Mouse (Mus musculus) limb, embryonic 13.5 days (tissue): Measurements from ENCODE around the gene Erg. TPM values are rescaled to one million over a fixed set of nuclear protein-coding genes. Genes with fewer than 3 reads are reported as not detected.

Experiments
- ATAC-seq: fragments of 200-750 bp; cut with Nextera tagmentation; 2 replicates; pipeline ENCODE4 v1.8.0; 2017; ENCODE audit warnings: low read depth, moderate number of reproducible peaks, moderate TSS enrichment; ENCODE audit not compliant: low FRiP score
- H3K27ac ChIP-seq: fragments of 300-500 bp; sonication (generic); 2 replicates; pipeline ENCODE4 v1.5.1; 2015; ENCODE audit warnings: inconsistent platforms, mild to moderate bottlenecking, moderate library complexity
- H3K27me3 ChIP-seq: fragments of 300-500 bp; sonication (generic); 2 replicates; pipeline ENCODE4 v1.6.1; 2015; ENCODE audit warnings: mild to moderate bottlenecking, inconsistent platforms
- H3K36me3 ChIP-seq: fragments of 300-500 bp; sonication (generic); 2 replicates; pipeline ENCODE4 v1.6.1; 2015; ENCODE audit warnings: inconsistent platforms, mild to moderate bottlenecking, moderate library complexity
- H3K4me1 ChIP-seq: fragments of 300-500 bp; sonication (generic); 2 replicates; pipeline ENCODE4 v1.6.1; 2015; ENCODE audit warnings: inconsistent platforms
- H3K4me2 ChIP-seq: fragments of 300-500 bp; sonication (generic); replicated peaks from 2 replicates; pipeline ENCODE4 v1.6.1; 2015; ENCODE audit warnings: inconsistent platforms, mild to moderate bottlenecking, moderate library complexity
- H3K4me3 ChIP-seq: fragments of 300-500 bp; sonication (generic); 2 replicates; pipeline ENCODE4 v1.5.1; 2015; ENCODE audit warnings: moderate library complexity, mild to moderate bottlenecking, inconsistent platforms
- H3K9ac ChIP-seq: fragments of 300-500 bp; sonication (generic); 2 replicates; pipeline ENCODE4 v1.6.1; 2015; ENCODE audit warnings: mild to moderate bottlenecking, inconsistent platforms
- H3K9me3 ChIP-seq: fragments of 300-500 bp; sonication (generic); 2 replicates; pipeline ENCODE4 v1.6.1; 2016; ENCODE audit warnings: inconsistent platforms
- WGBS: fragments of 180-500 bp; shearing (Covaris S2); methylation state at CpG from one replicate; pipeline ENCODE4 v1.1.7; 2015; 5-methylcytosine and 5-hydroxymethylcytosine counted together
- polyA plus RNA-seq: library from polyadenylated mRNA; unstranded; fragments of >200 nt; fragmentation: Nextera tagmentation; extraction: Ambion mirVana; gene quantifications from 2 replicates; pipeline ENCODE4 v1.2.1, GENCODE M21; 2015

The Erg gene
- 27.7 and 33.0 TPM in 2 replicates for polyA plus RNA-seq

DNA sequence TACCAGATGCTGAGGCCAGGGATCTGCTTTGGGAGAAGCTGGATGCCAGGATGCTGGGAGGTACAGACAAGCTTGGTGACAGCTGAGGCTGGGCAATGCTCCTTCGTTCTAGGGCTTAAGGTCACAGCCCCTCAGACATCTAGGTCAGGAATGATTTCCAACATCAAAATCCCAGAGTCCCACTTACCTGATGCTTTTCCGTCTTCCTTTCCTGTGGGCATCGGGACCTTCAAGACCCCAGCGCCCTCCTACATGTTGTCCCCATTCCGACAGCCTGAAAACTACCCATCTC lies at the start of gene Erg:
Gene Erg (minus strand): TSS at position 283 of the 292 bp plus-strand sequence.
- Histone ChIP-seq H3K9me3 (0 out of 2 replicates have a peak, but pooled peaks cover 1% of the 10 kb centered on the region), H3K4me1 (peaks cover 68% of the 10 kb centered on the region), H3K27me3 (peaks cover 14% of the 10 kb centered on the region), H3K9ac (peak within 1 kb of the TSS; percentile 73), H3K36me3 (no peaks in the 10 kb centered on the region), H3K4me3 (peak within 1 kb of the TSS; percentile 55), H3K4me2 (peak within 1 kb of the TSS; percentile 76), H3K27ac (peak within 1 kb of the TSS; percentile 94)
- ATAC-seq, result 0 out of 2 replicates have a peak, but pooled peaks have one; percentile 13
- 0% methylated on average over 5 of the region's 5 CpGs for WGBS

DNA sequence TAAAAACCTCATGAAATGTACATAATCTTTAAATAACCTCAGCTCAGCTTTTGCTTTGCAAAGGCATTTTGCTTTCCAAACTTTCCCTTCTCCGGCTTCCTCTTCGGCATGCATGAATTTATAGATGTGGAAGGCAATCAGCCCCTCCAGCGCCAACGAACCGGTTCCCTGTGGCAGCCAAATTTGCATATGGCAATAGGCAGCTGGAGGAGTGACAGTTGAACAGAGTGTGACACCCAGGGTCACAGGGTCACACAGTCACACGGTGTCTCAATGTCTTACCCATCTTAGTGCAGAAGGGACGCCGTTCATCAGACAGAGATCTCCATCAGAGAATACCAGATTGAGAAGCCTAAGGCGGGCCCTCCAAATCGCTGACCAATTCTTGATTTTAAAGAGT lies 45.4 kb upstream of the Erg start:
- WGBS, result 79% methylated on average over 10 of the region's 10 CpGs
- Histone ChIP-seq H3K27ac (no peak overlapping the region), H3K9me3 (no peaks in the 10 kb centered on the region), H3K27me3 (no peaks in the 10 kb centered on the region), H3K4me2 (no peak overlapping the region), H3K4me3 (no peak overlapping the region), H3K36me3 (no peaks in the 10 kb centered on the region), H3K9ac (no peak overlapping the region), H3K4me1 (peaks cover 8% of the 10 kb centered on the region)
- ATAC-seq, result no peak

GRCm38 (mm10) chr16:95623876-95624770 lies 37.7 kb upstream of the Erg start:
- Histone ChIP-seq H3K27ac (no peak overlapping the region), H3K9ac (no peak overlapping the region), H3K4me1 (peaks cover 20% of the 10 kb centered on the region), H3K27me3 (no peaks in the 10 kb centered on the region; the same call in 1 of the 2 replicates), H3K4me2 (no peak overlapping the region), H3K36me3 (no peaks in the 10 kb centered on the region), H3K4me3 (no peak overlapping the region), H3K9me3 (no peaks in the 10 kb centered on the region)
- ATAC-seq, result no peak
- 75% methylated on average over 7 of the region's 7 CpGs for WGBS

GRCm38 (mm10) chr16:95623056-95623455 lies 36.7 kb upstream of the Erg start:
- H3K9me3 ChIP-seq, result no peaks in the 10 kb centered on the region
- H3K9ac ChIP-seq, result no peak overlapping the region
- H3K4me1 ChIP-seq, result peaks cover 26% of the 10 kb centered on the region
- ATAC-seq, result no peak
- H3K36me3 ChIP-seq, result no peaks in the 10 kb centered on the region
- no peak overlapping the region for H3K4me3 ChIP-seq
- no peak overlapping the region for H3K27ac ChIP-seq
- WGBS, result 59% methylated on average over 4 of the region's 4 CpGs
- no peaks in the 10 kb centered on the region; the same call in 1 of the 2 replicates for H3K27me3 ChIP-seq
- H3K4me2 ChIP-seq, result no peak overlapping the region

- Histone ChIP-seq H3K36me3 (no peaks in the 10 kb centered on the region), H3K9me3 (no peaks in the 10 kb centered on the region), H3K4me1 (peaks cover 39% of the 10 kb centered on the region), H3K9ac (no peak overlapping the region), H3K27ac (no peak overlapping the region), H3K4me2 (no peak overlapping the region), H3K4me3 (no peak overlapping the region), H3K27me3 (no peaks in the 10 kb centered on the region)
- no peak for ATAC-seq
- WGBS, result 66% methylated on average over 4 of the region's 4 CpGs
Observed at GRCm38 (mm10) chr16:95619859-95620325, 33.5 kb upstream of the Erg start.

GRCm38 (mm10) chr16:95618206-95618605 lies 31.8 kb upstream of the Erg start:
- Histone ChIP-seq H3K27ac (peak overlapping the region; percentile 29; the same call in 1 of the 2 replicates), H3K27me3 (no peaks in the 10 kb centered on the region), H3K4me2 (peak overlapping the region; percentile 42), H3K4me1 (peaks cover 36% of the 10 kb centered on the region), H3K9ac (no peak overlapping the region), H3K9me3 (no peaks in the 10 kb centered on the region), H3K36me3 (no peaks in the 10 kb centered on the region), H3K4me3 (no peak overlapping the region)
- no peak for ATAC-seq
- 33% methylated on average over 15 of the region's 15 CpGs for WGBS

DNA sequence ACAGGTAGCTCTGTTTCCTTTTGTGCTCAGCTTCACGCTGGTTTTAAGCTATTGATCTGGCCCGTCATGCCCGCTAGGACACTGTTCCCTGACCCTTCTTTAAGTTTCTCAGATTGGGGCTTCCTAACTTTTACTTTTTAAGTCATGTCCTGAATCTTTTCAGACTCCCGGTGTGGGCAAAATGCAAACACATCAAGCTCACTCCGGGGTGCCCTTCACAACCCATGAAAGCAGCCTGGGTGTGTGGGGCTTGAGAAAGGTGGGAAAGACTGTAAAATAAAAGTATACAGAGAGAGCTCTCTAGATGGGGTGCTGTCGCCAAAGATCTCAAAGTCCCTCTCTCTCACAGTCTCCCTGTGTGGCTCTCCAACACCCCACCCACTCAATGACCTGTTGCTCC lies 31.3 kb upstream of the Erg start:
- peaks cover 31% of the 10 kb centered on the region for H3K4me1 ChIP-seq
- H3K9ac ChIP-seq, result no peak overlapping the region
- no peaks in the 10 kb centered on the region for H3K9me3 ChIP-seq
- no peak overlapping the region for H3K4me3 ChIP-seq
- H3K4me2 ChIP-seq, result peak overlapping the region; percentile 42
- H3K27ac ChIP-seq, result peak overlapping the region; percentile 10; the same call in 1 of the 2 replicates
- H3K36me3 ChIP-seq, result no peaks in the 10 kb centered on the region
- WGBS, result 30% methylated on average over 6 of the region's 6 CpGs
- no peaks in the 10 kb centered on the region for H3K27me3 ChIP-seq
- no peak for ATAC-seq

- Histone ChIP-seq H3K27me3 (no peaks in the 10 kb centered on the region), H3K36me3 (no peaks in the 10 kb centered on the region), H3K9ac (no peak overlapping the region), H3K4me2 (no peak overlapping the region), H3K4me1 (peaks cover 33% of the 10 kb centered on the region), H3K4me3 (no peak overlapping the region), H3K27ac (no peak overlapping the region), H3K9me3 (no peaks in the 10 kb centered on the region)
- no peak for ATAC-seq
- WGBS, result 44% methylated on average over 6 of the region's 6 CpGs
Observed at GRCm38 (mm10) chr16:95615579-95615978, 29.2 kb upstream of the Erg start.

DNA sequence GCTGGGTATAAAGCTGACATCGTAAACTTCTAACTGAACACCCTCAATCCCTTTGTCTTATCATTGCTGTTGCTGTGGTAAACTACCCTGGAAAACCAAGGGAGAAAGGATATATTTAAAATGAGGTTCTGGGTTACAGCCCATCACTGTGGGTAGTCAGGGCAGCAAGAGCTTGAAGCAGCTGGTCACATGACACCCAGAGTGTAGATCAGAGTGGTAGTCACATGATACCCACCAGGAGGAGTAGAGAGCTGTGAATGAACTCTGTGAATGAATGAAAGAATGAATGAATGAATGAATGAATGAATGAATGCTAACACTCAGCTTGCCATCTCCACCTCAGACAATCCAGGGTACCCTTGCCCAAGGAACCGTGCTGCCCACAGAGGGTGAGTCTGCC lies 28.1 kb upstream of the Erg start:
- no peak overlapping the region for H3K27ac ChIP-seq
- peaks cover 30% of the 10 kb centered on the region for H3K4me1 ChIP-seq
- ATAC-seq, result peak; percentile 25; the same call in 1 of the 2 replicates
- H3K4me2 ChIP-seq, result no peak overlapping the region
- H3K36me3 ChIP-seq, result no peaks in the 10 kb centered on the region
- no peaks in the 10 kb centered on the region for H3K27me3 ChIP-seq
- no peak overlapping the region for H3K4me3 ChIP-seq
- H3K9me3 ChIP-seq, result no peaks in the 10 kb centered on the region
- WGBS, result 93% methylated on average over 2 of the region's 2 CpGs
- no peak overlapping the region for H3K9ac ChIP-seq

DNA sequence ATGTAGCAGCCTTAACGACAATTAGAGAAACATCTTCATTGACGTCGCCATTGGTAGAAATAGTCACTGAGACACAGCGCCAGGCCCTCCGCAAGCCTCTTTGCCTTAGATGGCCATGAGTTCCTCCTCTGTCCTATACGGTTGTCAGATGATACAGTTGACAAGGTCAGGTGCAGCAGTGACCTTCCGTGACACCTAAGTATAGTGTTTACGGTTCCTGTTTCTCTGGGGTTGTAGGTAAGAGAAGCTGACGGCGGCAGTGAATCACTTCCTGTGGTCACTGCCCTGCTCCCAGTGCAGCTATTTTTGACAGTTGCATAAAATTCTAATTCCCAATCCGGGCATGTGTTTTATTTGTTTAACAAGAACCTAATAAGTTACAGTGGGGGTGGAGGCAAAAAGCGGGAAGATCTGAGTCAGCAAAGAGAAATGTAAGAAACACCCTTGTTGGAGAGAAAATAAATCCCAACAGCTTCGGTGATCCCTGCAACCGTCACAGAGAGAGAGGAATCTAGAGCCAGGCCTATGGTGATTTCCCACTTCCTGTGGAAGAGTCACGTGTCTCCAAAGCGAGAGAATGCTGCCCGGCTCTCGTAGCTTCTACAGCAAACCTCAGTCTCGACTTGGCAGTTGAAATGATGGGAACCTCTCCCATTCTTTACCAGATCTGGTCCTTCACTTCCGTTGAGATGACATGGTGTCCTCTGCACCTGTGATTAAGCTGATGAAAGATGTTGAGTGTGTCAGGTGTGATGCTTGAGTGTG lies 25.8 kb upstream of the Erg start:
- Histone ChIP-seq H3K36me3 (no peaks in the 10 kb centered on the region), H3K9me3 (no peaks in the 10 kb centered on the region), H3K9ac (no peak overlapping the region), H3K4me1 (peaks cover 7% of the 10 kb centered on the region; the same call in 1 of the 2 replicates), H3K4me2 (no peak overlapping the region), H3K27me3 (no peaks in the 10 kb centered on the region), H3K27ac (no peak overlapping the region), H3K4me3 (no peak overlapping the region)
- WGBS, result 74% methylated on average over 20 of the region's 20 CpGs
- ATAC-seq, result no peak

GRCm38 (mm10) chr16:95608624-95609023 lies 22.2 kb upstream of the Erg start:
- ATAC-seq, result no peak
- WGBS, result 79% methylated on average over 7 of the region's 7 CpGs
- no peaks in the 10 kb centered on the region for H3K9me3 ChIP-seq
- no peak overlapping the region for H3K4me2 ChIP-seq
- H3K4me1 ChIP-seq, result 0 out of 2 replicates have a peak, but pooled peaks cover 3% of the 10 kb centered on the region
- no peak overlapping the region for H3K27ac ChIP-seq
- no peak overlapping the region for H3K9ac ChIP-seq
- peaks cover 3% of the 10 kb centered on the region; the same call in 1 of the 2 replicates for H3K27me3 ChIP-seq
- no peaks in the 10 kb centered on the region for H3K36me3 ChIP-seq
- H3K4me3 ChIP-seq, result no peak overlapping the region

DNA sequence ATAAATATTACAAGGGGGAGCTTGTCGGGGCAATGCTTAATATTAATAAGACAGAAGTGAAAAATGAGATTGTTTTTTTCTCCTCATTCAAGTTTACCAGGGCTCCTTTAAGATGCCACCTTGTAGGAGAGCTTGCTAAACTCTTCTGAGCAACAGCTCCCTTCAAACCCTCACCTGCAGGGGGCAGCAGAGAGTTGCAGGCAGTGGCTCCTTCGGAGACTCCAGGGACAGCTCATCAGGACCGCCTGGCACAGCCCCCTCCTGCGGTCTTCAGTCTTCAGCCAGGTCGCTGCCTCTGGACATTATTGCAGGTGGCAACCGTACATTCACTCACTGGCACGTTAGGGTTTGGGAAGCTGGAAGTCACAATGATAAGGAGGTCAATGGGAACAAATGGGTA lies 18.9 kb upstream of the Erg start:
- no peak overlapping the region for H3K4me3 ChIP-seq
- no peak overlapping the region for H3K27ac ChIP-seq
- H3K4me1 ChIP-seq, result peaks cover 25% of the 10 kb centered on the region
- no peak overlapping the region for H3K9ac ChIP-seq
- H3K27me3 ChIP-seq, result peaks cover 3% of the 10 kb centered on the region; the same call in 1 of the 2 replicates
- WGBS, result 26% methylated on average over 7 of the region's 7 CpGs
- H3K9me3 ChIP-seq, result no peaks in the 10 kb centered on the region
- no peak overlapping the region for H3K4me2 ChIP-seq
- H3K36me3 ChIP-seq, result no peaks in the 10 kb centered on the region
- ATAC-seq, result no peak
